Mouse (Mus musculus) forebrain, embryonic 15.5 days (tissue): Measurements from ENCODE around the gene Dtx1. TPM values are rescaled to one million over a fixed set of nuclear protein-coding genes. Genes with fewer than 3 reads are reported as not detected.

ENCODE experiments used
- ATAC-seq: fragments of 200-750 bp; cut with Nextera tagmentation; replicated peaks from 2 replicates; pipeline ENCODE4 v1.8.0; 2017; ENCODE audit warnings: mild to moderate bottlenecking, moderate TSS enrichment, moderate library complexity
- H3K27ac ChIP-seq: fragments of 300-500 bp; sonication (generic); replicated peaks from 2 replicates; pipeline ENCODE4 v1.5.1; 2015; ENCODE audit warnings: mild to moderate bottlenecking, inconsistent platforms
- H3K27me3 ChIP-seq: fragments of 300-500 bp; sonication (generic); 2 replicates; pipeline ENCODE4 v1.6.1; 2015; ENCODE audit warnings: inconsistent platforms
- H3K36me3 ChIP-seq: fragments of 300-500 bp; sonication (generic); 2 replicates; pipeline ENCODE4 v1.6.1; 2015; ENCODE audit warnings: mild to moderate bottlenecking, inconsistent platforms
- H3K4me1 ChIP-seq: fragments of 300-500 bp; sonication (generic); 2 replicates; pipeline ENCODE4 v1.6.1; 2015; ENCODE audit warnings: inconsistent platforms
- H3K4me2 ChIP-seq: fragments of 300-500 bp; sonication (generic); replicated peaks from 2 replicates; pipeline ENCODE4 v1.6.1; 2015; ENCODE audit warnings: mild to moderate bottlenecking, inconsistent platforms
- H3K4me3 ChIP-seq: fragments of 300-500 bp; sonication (generic); 2 replicates; pipeline ENCODE4 v1.5.1; 2015; ENCODE audit warnings: mild to moderate bottlenecking, inconsistent platforms
- H3K9ac ChIP-seq: fragments of 300-500 bp; sonication (generic); replicated peaks from 2 replicates; pipeline ENCODE4 v1.6.1; 2015; ENCODE audit warnings: mild to moderate bottlenecking, inconsistent platforms
- H3K9me3 ChIP-seq: fragments of 300-500 bp; sonication (generic); 2 replicates; pipeline ENCODE4 v1.6.1; 2016; ENCODE audit warnings: inconsistent platforms
- WGBS: fragments of 180-500 bp; shearing (Covaris S2); methylation state at CpG from one replicate; pipeline ENCODE4 v1.1.7; 2015; ENCODE audit warnings: mixed read lengths; 5-methylcytosine and 5-hydroxymethylcytosine counted together
- polyA plus RNA-seq: library from polyadenylated mRNA; unstranded; fragments of >200 nt; fragmentation: Nextera tagmentation; extraction: Ambion mirVana; gene quantifications from 2 replicates; pipeline ENCODE4 v1.2.1, GENCODE M21; 2015

Dtx1 gene
- polyA plus RNA-seq, 1 experiment from 2014 or later: 52.8 TPM

- no peaks in the 10 kb centered on the region for H3K9me3 ChIP-seq
- ATAC-seq: no peak
- no peaks in the 10 kb centered on the region for H3K27me3 ChIP-seq
- no peaks in the 10 kb centered on the region for H3K36me3 ChIP-seq
- no peak overlapping the region for H3K4me2 ChIP-seq
- H3K9ac ChIP-seq: no peak overlapping the region
- H3K4me3 ChIP-seq: no peak overlapping the region
- no peak overlapping the region for H3K27ac ChIP-seq
- H3K4me1 ChIP-seq: peaks cover 5% of the 10 kb centered on the region; the same call in 1 of the 2 replicates
- 89% methylated on average over 7 of the region's 7 CpGs for WGBS
Measured at GRCm38 (mm10) chr5:120670132-120670531, 41.6 kb downstream of the Dtx1 start.

DNA sequence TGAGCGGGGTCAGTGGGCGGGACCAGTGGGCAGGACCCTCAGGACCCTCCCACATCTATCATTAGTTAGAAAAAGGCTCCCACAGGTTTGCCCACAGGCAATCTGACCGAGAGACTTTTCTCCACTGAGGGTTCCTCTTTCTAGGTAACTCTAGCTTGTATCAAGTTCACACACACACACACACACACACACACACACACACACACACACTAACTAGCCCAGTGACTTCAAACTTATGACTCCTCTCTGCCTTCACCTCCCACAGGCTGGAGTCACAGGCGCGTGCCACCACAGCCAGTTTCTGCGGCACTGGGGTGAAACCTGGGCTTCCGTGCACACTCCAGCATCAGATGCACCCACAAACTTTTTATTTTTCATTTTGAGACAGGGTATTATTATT is 43.0 kb downstream of the Dtx1 start:
- no peak overlapping the region for H3K4me2 ChIP-seq
- H3K4me3 ChIP-seq: no peak overlapping the region
- 70% methylated on average over 7 of the region's 7 CpGs for WGBS
- H3K9me3 ChIP-seq: no peaks in the 10 kb centered on the region
- H3K27ac ChIP-seq: no peak overlapping the region
- no peaks in the 10 kb centered on the region for H3K27me3 ChIP-seq
- H3K9ac ChIP-seq: no peak overlapping the region
- ATAC-seq: no peak
- no peaks in the 10 kb centered on the region for H3K4me1 ChIP-seq
- H3K36me3 ChIP-seq: no peaks in the 10 kb centered on the region

- no peaks in the 10 kb centered on the region for H3K27me3 ChIP-seq
- H3K4me3 ChIP-seq: no peak overlapping the region
- H3K27ac ChIP-seq: no peak overlapping the region
- no peak overlapping the region for H3K4me2 ChIP-seq
- no peak for ATAC-seq
- H3K9me3 ChIP-seq: no peaks in the 10 kb centered on the region
- H3K4me1 ChIP-seq: peaks cover 7% of the 10 kb centered on the region; the same call in 1 of the 2 replicates
- H3K9ac ChIP-seq: no peak overlapping the region
- no peaks in the 10 kb centered on the region for H3K36me3 ChIP-seq
- 63% methylated on average over 2 of the region's 2 CpGs for WGBS
Measured at GRCm38 (mm10) chr5:120664888-120665287, 46.8 kb downstream of the Dtx1 start.

DNA sequence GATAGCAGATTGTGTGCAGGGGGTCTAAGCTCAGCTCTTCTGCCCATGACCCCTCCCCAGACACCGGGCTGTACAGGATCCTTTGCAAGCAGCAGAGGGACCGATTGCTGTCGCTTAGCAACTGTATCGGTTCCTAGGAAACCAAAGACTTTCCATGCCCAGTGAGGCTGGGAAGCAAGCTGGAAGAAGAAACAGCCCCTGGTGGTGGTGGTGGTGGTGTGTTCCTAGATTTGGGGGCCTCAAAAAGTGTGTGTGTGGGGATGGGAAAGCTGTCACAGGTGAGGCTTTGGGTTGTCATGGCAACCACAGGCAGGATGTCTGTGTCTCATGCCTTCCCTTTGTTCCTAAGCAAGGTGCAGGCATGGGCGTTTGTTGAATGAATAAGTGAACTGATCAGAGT is 50.9 kb downstream of the Dtx1 start:
- no peaks in the 10 kb centered on the region for H3K9me3 ChIP-seq
- H3K4me1 ChIP-seq: peaks cover 12% of the 10 kb centered on the region; the same call in 1 of the 2 replicates
- H3K27ac ChIP-seq: peak overlapping the region; percentile 72
- no peak overlapping the region for H3K9ac ChIP-seq
- WGBS: 31% methylated on average over 5 of the region's 5 CpGs
- H3K36me3 ChIP-seq: no peaks in the 10 kb centered on the region
- no peak overlapping the region for H3K4me2 ChIP-seq
- ATAC-seq: peak; percentile 60; the same call in 1 of the 2 replicates
- H3K27me3 ChIP-seq: no peaks in the 10 kb centered on the region
- no peak overlapping the region for H3K4me3 ChIP-seq

GRCm38 (mm10) chr5:120656281-120656751 is 55.4 kb downstream of the Dtx1 start:
- peak overlapping the region; percentile 77 for H3K27ac ChIP-seq
- no peak overlapping the region for H3K4me3 ChIP-seq
- WGBS: 65% methylated on average over 12 of the region's 12 CpGs
- H3K9me3 ChIP-seq: no peaks in the 10 kb centered on the region
- no peaks in the 10 kb centered on the region for H3K36me3 ChIP-seq
- H3K9ac ChIP-seq: no peak overlapping the region
- no peaks in the 10 kb centered on the region for H3K27me3 ChIP-seq
- no peak for ATAC-seq
- peaks cover 30% of the 10 kb centered on the region for H3K4me1 ChIP-seq
- H3K4me2 ChIP-seq: no peak overlapping the region

DNA sequence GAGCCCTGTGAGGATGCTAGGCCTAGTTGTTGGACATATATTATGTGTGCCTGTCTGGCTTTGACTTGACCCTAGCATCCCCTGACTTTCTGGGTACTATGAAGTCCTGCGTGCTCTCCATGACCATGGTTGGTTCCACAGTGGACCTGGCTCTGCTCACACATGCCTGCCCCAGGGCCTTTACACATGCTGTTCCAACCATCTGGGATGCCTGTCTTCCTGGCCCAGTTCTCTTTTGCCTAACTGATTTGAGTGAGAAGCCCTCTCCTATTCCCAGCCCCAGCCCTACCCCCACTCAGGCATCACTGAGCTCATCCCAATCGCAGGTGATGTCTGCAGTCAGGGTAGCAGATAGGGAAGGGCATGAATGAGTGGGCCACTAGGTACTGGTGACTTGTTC is 57.9 kb downstream of the Dtx1 start:
- Histone ChIP-seq H3K27me3 (peaks cover 19% of the 10 kb centered on the region), H3K4me2 (no peak overlapping the region), H3K27ac (peak overlapping the region; percentile 52), H3K36me3 (no peaks in the 10 kb centered on the region), H3K4me3 (no peak overlapping the region), H3K4me1 (peaks cover 32% of the 10 kb centered on the region), H3K9me3 (no peaks in the 10 kb centered on the region), H3K9ac (no peak overlapping the region)
- WGBS: 90% methylated on average over 2 of the region's 2 CpGs
- no peak for ATAC-seq

- H3K9me3 ChIP-seq: no peaks in the 10 kb centered on the region
- peak overlapping the region; percentile 52 for H3K27ac ChIP-seq
Measured at GRCm38 (mm10) chr5:120652915-120653701, 58.6 kb downstream of the Dtx1 start.

DNA sequence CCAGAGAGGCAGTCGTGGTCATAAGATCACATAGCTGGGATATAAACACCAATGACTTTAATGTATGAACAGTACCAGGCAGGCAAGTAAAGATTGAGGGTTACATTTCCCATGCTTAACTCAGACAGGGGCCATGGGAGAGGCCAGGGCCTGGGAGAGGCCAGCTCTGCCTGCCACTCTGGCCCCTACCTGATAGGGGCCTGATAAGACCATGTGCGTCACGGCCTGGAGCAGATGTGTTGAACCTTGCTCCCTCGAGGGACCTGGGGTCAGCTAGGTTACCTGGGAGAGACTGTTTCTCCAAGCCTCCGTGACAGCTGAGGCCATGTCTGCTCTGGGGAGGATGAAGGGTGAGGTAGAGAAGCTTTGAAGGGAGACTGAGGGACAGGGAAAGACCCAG is 60.5 kb downstream of the Dtx1 start:
- no peaks in the 10 kb centered on the region for H3K36me3 ChIP-seq
- H3K27ac ChIP-seq: no peak overlapping the region
- no peak overlapping the region for H3K4me2 ChIP-seq
- no peak for ATAC-seq
- WGBS: 84% methylated on average over 5 of the region's 5 CpGs
- H3K9me3 ChIP-seq: no peaks in the 10 kb centered on the region
- H3K9ac ChIP-seq: no peak overlapping the region
- peaks cover 36% of the 10 kb centered on the region for H3K4me1 ChIP-seq
- H3K27me3 ChIP-seq: peaks cover 29% of the 10 kb centered on the region
- no peak overlapping the region for H3K4me3 ChIP-seq

More at GRCm38 (mm10) chr5:120652915-120653701, 58.6 kb downstream of the Dtx1 start:
- Histone ChIP-seq H3K4me1 (peaks cover 38% of the 10 kb centered on the region), H3K4me3 (no peak overlapping the region), H3K4me2 (no peak overlapping the region), H3K27me3 (peaks cover 25% of the 10 kb centered on the region), H3K9ac (no peak overlapping the region), H3K36me3 (no peaks in the 10 kb centered on the region)
- WGBS: 74% methylated on average over 27 of the region's 28 CpGs
- ATAC-seq: no peak

- Histone ChIP-seq H3K27ac (no peak overlapping the region), H3K4me3 (no peak overlapping the region), H3K9me3 (no peaks in the 10 kb centered on the region), H3K4me2 (no peak overlapping the region), H3K36me3 (no peaks in the 10 kb centered on the region), H3K9ac (no peak overlapping the region), H3K4me1 (peaks cover 32% of the 10 kb centered on the region), H3K27me3 (peaks cover 29% of the 10 kb centered on the region)
- 20% methylated on average over 13 of the region's 13 CpGs for WGBS
- ATAC-seq: no peak
Measured at GRCm38 (mm10) chr5:120649938-120650337, 61.8 kb downstream of the Dtx1 start.

DNA sequence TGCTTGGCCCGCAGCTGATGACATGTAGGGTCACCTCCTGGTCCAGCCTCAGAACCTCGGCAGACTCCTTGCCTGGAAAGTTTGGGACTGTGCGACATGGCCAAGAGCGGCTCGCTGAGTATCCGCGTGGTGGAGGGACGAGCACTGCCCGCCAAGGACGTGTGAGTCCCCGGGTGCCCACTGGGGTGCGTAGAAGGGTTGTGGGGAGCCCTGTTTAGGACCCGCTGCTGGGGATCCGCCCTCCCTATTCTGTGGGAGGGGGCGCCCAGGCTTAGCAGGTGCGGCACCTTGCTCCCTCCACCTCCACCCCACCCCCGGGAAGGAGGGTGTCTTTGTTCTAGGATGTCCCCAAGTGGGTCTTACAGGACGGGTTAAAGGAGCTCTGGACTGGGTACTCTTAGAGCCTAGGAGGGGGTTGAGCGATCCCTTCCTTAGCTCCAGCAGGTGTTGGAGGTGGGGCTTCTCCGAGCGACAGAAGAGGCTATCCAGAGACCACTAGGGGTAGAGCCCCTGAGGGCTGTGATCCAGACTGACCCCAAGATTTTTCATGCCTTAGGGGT is 62.3 kb downstream of the Dtx1 start:
- Histone ChIP-seq H3K27me3 (peaks cover 29% of the 10 kb centered on the region), H3K36me3 (no peaks in the 10 kb centered on the region), H3K4me1 (peaks cover 28% of the 10 kb centered on the region), H3K4me3 (peak overlapping the region; percentile 25), H3K4me2 (peak overlapping the region; percentile 41), H3K27ac (no peak overlapping the region), H3K9me3 (no peaks in the 10 kb centered on the region), H3K9ac (0 out of 2 replicates have a peak overlapping the region, but pooled peaks have one; percentile 24)
- WGBS: 3% methylated on average over 21 of the region's 21 CpGs
- ATAC-seq: peak; percentile 42; the same call in 1 of the 2 replicates

- no peaks in the 10 kb centered on the region for H3K9me3 ChIP-seq
- peak within 1 kb of the TSS; percentile 25; the same call in 1 of the 2 replicates for H3K9ac ChIP-seq
- H3K27ac ChIP-seq: no peak within 1 kb of the TSS
- H3K27me3 ChIP-seq: peaks cover 29% of the 10 kb centered on the region
- peak within 1 kb of the TSS; percentile 41 for H3K4me2 ChIP-seq
- H3K36me3 ChIP-seq: no peaks in the 10 kb centered on the region
- H3K4me1 ChIP-seq: peaks cover 25% of the 10 kb centered on the region
- 2% methylated on average over 40 of the region's 53 CpGs for WGBS
- ATAC-seq: peak; percentile 56
- H3K4me3 ChIP-seq: peak within 1 kb of the TSS; percentile 25
Measured at GRCm38 (mm10) chr5:120648569-120649373, 63.0 kb downstream of the Dtx1 start, which contains the start of gene Rasal1. Rasal1 (plus strand) TSS chr5:120648812.
